Mouse (Mus musculus): Measurements from ENCODE around the gene Nog.
A peak's percentile ranks its signal among the peaks of the same experiment; 100 is the strongest.

Gene Nog

GRCm38 (mm10) chr11:89302056-89302815 lies at the start of gene Nog:
Nog (minus strand) TSS chr11:89302332.
- DNase-seq (ENCODE audit: low read depth, low spot score) = peak; percentile 71

- no peak for DNase-seq (ENCODE audit: low read depth, low spot score)
Observed at GRCm38 (mm10) chr11:89340238-89340637, 38.1 kb upstream of the Nog start.

GRCm38 (mm10) chr11:89339783-89340182 lies 37.7 kb upstream of the Nog start:
- DNase-seq (ENCODE audit: low read depth, low spot score) = no peak

- DNase-seq (ENCODE audit: low read depth, low spot score) = no peak
Observed at GRCm38 (mm10) chr11:89337910-89338309, 35.8 kb upstream of the Nog start.

- DNase-seq (ENCODE audit: low read depth, low spot score) = no peak
Observed at GRCm38 (mm10) chr11:89327089-89327881, 25.2 kb upstream of the Nog start.

GRCm38 (mm10) chr11:89321775-89322174 lies 19.6 kb upstream of the Nog start:
- DNase-seq (ENCODE audit: low read depth, low spot score) = no peak

GRCm38 (mm10) chr11:89319675-89320074 lies 17.5 kb upstream of the Nog start:
- no peak for DNase-seq (ENCODE audit: low read depth, low spot score)

GRCm38 (mm10) chr11:89318324-89318723 lies 16.2 kb upstream of the Nog start:
- no peak for DNase-seq (ENCODE audit: low read depth, low spot score)

- no peak for DNase-seq (ENCODE audit: low read depth, low spot score)
Observed at GRCm38 (mm10) chr11:89317757-89318156, 15.6 kb upstream of the Nog start.

GRCm38 (mm10) chr11:89314374-89314773 lies 12.2 kb upstream of the Nog start:
- no peak for DNase-seq (ENCODE audit: low read depth, low spot score)

GRCm38 (mm10) chr11:89312378-89312777 lies 10.2 kb upstream of the Nog start:
- no peak for DNase-seq (ENCODE audit: low read depth, low spot score)

GRCm38 (mm10) chr11:89310217-89310616 lies 8.1 kb upstream of the Nog start:
- no peak for DNase-seq (ENCODE audit: low read depth, low spot score)

GRCm38 (mm10) chr11:89303421-89303820 lies 1.3 kb upstream of the Nog start:
- DNase-seq (ENCODE audit: low read depth, low spot score) = peak; percentile 71

GRCm38 (mm10) chr11:89302816-89303180 lies 666 bp upstream of the Nog start:
- peak; percentile 52 for DNase-seq (ENCODE audit: low read depth, low spot score)

GRCm38 (mm10) chr11:89301331-89302055 lies 639 bp downstream of the Nog start:
- DNase-seq (ENCODE audit: low read depth, low spot score) = no peak

GRCm38 (mm10) chr11:89299784-89300775 lies 2.1 kb downstream of the Nog start:
- DNase-seq (ENCODE audit: low read depth, low spot score) = no peak

- DNase-seq (ENCODE audit: low read depth, low spot score) = no peak
Observed at GRCm38 (mm10) chr11:89299116-89299783, 2.9 kb downstream of the Nog start.

GRCm38 (mm10) chr11:89298285-89299010 lies 3.7 kb downstream of the Nog start:
- no peak for DNase-seq (ENCODE audit: low read depth, low spot score)

- no peak for DNase-seq (ENCODE audit: low read depth, low spot score)
Observed at GRCm38 (mm10) chr11:89297521-89297920, 4.6 kb downstream of the Nog start.

Data from brain, embryonic 18.5 days (tissue).